Mouse (Mus musculus) right cerebral cortex, adult 2 months (tissue): ENCODE results near the gene Acot9.
A peak's percentile ranks its signal among the peaks of the same experiment; 100 is the strongest.

Experiments used
- DNase-seq, 2 experiments: peaks; one replicate each; pipeline ENCODE4 v3.0.0; 2021 to 2022; ENCODE audit warnings: low spot score in 2 of 2

Acot9 gene

DNA sequence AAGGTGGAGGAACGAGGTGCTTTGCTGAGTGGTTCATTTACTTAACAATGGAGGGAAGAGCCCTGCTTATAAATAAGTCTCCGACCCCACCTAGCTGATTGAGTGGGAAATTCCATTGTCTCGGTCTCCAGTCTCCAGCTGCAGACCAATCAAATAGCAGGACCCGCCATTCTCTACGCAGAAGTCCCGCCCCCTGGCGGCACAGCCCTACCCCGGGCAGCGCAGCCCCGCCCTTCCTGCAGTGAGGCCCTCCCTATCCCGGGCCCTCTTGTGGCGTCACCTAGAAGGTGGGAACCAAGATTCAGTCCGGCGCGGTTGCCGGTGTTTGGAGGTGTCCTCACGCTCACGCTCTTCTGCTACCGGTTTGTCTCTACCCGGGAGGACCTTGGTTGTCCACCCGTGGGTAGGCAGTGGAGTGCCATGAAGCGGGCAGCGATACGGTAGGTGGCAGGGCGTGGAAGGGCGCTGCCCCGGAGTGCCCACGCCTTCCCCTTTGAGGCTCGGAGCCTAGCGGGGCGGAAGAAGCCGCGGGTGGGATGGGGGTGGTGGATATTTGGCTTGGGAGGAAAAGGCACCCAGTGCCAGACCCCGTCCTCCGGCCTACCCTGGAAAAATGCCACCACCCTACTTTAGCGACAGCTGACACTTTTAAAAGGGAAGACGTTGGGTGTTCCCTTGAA, at the start of gene Acot9:
Acot9 (plus strand) TSS at position 209 of the 680 bp plus-strand sequence.
- peak; percentile 74 to 85 for DNase-seq

DNA sequence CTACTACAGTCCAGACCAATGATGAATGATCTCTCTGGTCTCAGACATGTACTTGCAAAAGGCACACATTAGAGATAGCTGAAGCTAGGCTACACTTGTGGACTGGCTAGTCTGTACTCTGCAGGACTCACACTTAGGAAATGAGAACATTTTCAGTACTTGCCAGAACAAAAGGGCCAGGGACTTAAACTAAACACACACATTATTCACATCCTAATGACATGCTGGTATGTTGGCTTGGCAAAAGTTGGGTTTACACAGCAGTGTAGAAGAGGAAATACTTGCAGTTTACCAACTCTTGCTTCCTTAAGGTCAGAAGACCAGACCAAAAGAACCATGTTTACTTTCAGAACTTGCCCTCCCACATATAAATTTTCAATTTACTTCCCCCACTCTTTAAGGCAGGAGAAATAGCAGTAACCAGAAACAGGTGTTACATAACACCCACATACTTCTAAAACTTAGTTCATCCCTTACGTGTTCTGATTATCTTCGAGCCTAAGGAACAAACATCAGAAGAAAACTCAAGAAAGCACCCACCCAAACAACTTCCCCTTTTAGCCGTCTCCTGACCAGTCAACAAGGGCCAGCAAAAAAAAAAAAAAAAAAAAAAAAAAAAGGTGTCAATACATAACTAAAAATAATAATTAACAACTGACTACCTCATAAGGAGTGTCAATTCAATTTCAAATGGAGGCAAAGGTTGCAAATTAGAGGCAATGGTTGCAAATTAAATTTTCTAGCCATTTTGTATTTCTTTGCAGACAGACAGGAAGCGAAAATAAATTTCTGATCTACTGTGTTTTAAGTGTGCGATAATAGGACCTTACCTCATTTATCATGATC, 47.7 kb upstream of the Acot9 start:
- no peak for DNase-seq

DNA sequence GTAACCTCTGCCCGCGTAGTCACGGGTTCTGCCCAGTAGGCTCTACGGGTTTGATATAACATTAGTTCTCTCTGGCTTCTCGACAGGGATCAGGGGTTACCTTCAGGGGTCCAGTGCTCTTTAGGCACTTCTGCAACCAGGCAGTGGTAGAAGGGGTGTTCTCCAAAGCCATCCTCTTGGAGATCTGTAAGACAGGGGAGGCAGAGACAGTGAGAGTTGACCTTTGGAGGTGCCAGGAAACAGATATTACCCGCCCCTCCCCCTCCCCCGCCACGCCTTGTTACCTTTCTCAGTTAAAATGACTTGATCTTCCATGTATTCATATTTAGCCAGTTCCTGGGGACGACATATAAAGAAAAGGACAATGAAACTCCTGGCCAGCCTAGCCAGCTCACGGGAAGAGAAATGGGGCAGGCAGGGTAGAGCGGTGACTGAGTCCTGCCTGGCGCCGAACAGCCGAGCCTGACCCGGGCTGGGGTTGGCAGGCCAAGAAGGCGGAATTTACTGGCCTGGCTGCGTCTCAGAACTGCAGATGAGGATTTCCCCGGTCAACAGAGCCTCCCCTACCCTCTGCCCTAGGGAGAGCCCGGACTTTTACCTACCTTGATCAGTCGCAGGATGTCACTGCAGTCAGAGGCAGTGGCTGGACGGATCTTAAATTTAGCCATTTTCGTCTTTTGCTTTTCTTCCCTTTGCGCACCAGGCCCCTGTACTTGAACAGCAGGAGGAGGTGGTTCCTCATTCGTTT, 46.6 kb upstream of the Acot9 start:
- peak in 1 of 2 experiments; percentile 6 for DNase-seq

DNA sequence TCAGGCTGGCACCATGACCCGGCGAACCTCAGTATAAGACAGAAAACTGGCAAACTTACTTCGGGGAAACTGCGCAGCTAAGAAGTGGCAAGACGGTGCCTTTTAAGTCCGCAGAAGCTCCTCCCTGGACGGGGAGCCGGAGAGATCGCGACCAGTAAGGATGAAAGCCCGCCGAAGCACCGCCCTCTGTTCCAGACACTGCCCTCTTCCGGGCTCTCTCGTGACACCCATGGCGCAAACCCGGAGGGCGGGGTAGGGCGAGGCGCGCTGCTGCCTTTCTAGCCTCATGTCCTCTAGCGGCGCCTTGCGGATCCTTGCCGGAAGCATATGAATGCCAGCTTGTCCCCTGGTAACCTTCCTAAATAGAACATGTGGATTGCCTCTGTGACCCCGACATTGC, 46.0 kb upstream of the Acot9 start, which contains the start of gene Sat1:
Sat1 (minus strand) TSS at position 179 of the 400 bp plus-strand sequence.
- peak; percentile 85 to 88 for DNase-seq

DNA sequence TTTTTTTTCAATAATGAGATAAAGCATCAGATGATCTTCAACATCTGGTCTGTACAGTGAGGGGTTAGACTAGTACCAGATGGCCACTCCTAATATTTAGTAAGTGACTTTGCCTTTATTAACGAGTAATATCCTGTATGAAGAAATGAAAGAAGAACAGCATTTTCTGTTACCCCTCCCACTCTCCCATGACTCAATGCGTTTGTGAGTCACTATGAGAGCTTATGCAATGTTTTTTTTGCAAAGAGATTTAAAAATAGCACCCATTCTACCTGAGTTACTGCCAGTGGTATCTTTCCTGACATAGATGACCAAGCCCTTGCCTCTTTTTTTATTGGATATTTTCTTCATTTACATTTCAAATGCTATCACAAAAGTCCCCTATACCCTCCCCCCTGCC, 44.0 kb upstream of the Acot9 start:
- DNase-seq = no peak

DNA sequence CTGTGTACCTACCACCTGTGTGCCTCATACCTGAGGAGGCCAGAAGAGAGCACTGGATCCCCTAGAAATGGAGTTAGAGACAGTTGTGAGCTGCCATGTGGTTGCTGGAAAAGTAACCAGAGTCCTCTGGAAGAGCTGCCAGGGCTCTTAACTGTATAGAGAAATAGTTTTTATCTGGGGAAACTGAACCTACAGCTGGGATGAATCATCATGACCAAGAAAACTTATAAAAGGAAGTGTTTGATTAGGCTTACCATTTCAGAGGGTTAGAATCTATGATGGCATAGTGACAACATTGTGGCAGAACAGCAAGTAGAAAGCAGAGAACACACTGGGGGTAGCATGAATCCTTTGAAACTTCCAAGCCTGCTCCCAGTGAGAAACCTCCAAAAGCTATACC, 5.4 kb upstream of the Acot9 start:
- no peak for DNase-seq

DNA sequence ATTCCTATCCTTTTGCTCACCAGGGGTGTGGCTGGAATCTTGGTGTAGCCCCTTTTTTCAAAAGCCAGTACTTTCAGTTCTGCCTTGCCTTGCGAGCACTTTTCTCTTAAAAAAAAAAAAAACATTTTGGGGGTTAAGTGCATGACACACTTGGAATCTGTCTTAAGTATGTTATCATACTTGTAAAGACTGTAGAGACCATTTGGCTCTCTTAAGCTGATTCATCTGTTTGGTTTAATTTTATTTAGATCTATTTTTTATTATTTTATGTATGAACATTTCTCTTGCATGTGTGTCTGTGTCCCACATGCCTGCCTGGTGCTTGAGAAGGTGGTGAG, 641 bp downstream of the Acot9 start:
- no peak for DNase-seq

DNA sequence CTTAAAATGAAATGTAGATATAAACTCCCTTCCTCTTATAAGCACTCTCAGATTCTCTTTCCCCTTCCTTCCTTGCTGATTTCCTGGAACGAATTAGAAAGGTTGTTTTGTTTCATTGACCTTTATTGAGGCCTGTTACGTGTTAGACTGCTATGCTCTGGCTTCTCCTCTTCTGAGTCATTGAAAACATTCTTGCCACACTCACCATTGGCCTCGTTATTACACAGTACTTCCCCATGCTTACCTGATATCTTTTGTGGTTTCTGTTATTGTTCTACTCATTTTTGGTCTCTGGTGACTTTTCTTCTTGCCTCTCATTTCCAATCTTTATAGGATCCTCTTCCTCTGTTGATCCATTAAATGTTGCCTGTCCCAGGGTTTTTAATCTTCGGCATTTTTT, 16.2 kb downstream of the Acot9 start:
- no peak for DNase-seq

DNA sequence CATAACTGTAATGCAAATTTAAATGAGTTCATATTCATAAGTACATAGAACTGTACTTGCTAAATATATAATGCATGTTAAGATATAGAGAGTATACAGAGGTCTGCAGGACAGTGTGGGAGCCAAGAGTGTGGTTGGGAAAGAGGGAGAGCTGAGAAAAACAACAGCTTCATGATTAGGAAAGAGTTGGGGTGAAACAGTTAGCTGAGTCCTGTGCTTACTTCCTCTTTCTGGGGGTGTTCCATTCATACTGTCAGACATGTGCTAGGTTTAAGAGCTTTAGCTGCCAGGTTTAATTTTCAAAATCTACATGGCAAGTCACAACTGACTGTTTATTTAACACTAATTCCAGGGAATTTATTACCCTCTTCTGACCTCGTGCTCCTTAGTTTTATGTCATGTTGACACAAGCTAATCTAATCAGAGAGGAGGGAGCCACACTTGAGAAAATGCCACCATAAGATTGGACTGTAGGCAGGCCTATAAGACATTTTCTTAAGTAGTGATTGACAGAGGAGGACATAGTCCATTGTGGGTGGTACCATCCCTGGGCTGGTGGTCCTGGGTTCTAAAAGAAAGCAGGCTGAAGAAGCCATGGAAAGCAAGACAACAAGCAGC, 18.3 kb downstream of the Acot9 start:
- DNase-seq = no peak

DNA sequence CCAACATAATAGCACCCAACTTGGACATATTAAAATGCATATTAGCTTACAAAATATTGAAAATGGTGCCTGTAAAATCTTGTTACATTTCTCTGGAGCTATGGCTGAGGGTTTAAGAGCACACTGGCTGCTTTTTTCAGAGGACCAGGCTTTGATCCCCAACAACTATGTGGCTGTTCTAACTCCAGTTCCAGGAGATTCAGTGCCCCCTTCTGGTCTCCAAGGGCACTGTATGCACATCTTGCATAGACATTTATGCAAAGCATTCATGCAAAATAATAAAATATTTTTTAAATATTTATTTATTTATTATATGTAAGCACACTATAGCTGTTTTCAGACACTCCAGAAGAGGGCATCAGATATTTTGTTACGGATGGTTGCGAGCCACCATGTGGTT, 44.1 kb downstream of the Acot9 start:
- DNase-seq = no peak

DNA sequence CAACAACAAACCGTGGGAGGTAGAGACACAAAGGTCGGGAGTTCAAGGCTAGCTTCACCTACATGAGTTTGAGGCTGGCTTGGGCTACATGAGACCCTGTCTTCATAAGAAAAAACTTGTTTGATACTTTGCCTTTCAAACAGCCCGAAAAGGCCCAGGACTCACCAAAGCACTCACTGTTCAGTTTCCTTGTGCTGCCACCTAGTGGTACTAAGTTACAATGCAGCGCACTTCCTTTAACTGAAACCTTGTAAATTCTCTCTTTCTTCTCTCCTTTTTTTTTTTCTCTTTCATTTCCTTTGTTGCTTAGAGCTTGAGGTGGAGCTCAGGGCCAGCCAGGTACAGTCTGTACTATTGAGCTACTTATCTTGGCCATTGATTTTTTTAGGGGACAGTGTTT, 55.8 kb downstream of the Acot9 start:
- peak; percentile 15 to 43 for DNase-seq

DNA sequence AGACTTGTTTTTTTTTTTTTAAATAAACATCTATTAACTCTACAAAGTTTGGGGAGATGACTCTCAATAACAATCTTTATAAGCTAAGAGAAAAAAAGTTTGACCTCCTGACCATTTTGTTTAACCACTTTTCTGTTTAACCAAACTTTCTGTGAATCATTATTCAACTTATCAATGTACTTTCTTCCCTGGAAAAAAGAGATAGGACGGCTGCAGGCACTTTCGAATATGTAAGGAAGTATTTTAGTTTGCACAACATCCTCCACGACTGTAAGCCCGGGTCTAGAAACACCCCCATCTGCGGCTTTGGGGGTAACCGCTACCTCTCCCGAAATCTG, 75.3 kb downstream of the Acot9 start:
- DNase-seq = no peak

DNA sequence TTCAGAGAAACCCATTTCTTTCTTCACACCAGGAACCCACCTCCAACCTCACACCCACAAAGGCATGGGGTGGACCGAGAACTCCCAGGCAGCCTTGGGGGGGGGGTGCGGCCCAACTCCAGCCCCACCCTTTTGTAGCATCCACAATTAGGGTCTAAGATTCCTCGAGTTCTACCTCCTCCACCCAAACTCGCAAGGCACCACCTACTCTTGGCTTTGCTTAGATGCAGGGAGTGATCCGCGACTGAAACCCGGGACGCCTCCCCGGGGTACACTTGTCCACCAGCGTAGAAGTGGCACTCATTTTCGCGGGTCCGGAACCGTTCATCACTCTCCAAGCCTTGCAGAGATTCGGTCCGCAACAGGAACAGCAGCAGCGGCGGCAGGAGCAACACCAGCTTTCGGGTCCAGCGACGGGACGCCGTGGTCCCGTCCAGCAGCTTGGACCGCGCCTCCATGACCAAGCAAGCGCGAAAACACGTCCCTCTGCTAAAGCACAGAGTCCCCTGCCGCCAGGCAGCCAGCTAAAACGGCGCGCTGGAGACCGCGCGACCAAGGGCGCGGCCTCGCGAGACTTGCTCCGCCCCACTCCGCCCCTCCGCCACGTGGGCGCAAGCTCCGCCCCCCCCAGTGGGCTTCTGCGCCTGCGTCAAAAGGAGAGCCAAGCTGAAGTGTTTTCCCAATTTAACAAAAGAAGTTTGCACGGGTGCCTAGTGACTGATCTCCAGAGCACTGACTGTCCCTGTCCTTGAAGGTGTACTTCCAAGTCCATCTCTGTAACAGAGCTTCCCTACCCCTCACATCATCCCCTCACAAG, 75.9 kb downstream of the Acot9 start:
- DNase-seq = peak; percentile 63 to 74

DNA sequence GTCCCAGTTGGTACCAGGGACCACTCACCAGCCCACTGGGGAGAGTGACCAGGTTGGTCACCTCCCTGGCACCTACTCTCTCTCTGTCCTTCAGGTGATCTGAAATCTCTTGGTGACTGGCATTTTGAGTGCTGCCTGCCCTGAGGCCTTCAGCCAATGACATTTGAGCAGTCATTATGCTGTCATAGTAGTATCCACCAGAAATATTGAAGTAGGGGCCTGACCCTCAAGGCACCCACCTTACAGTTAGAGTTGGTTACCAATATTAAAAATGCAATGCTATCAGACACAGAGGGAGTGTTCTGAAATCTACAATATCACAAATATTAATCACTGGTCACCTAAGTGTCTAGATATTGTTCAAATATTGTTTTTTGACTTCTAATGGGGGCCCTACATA, 78.4 kb downstream of the Acot9 start, which contains the start of gene Prdx4:
Prdx4 (minus strand) TSS at position 101 of the 400 bp plus-strand sequence.
- DNase-seq = no peak

DNA sequence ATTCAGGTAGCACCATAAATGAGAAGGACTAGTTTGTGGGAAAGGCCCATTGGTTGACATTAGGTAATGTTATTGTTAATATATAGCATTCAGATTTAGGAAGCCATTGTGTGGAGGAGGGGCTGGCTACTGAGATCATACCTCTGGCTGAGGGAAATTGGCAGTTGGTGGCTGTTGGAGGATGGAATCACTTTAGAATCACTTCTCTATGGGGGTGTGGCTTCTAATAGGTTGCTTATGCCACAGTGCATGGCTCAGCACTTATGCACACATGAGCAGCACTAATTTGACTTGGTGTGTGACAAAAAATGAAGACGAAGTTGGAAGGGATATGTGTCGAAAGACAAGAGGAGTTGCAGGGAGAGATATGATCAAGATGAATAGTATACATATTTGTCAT, 84.0 kb downstream of the Acot9 start:
- DNase-seq = no peak
